Mouse (Mus musculus) embryonic facial prominence, embryonic 13.5 days (tissue): ENCODE measurements around the gene Dmbt1. TPM values are rescaled to one million over a fixed set of nuclear protein-coding genes. Genes with fewer than 3 reads are reported as not detected.
"Not testable (repeated sequence)": the region's sequence is repeated elsewhere in the genome, so short reads cannot be mapped to it uniquely, and the experiment has no call there.

Experiments
- ATAC-seq: fragments of 200-750 bp; cut with Nextera tagmentation; 2 replicates; pipeline ENCODE4 v1.8.0; 2017; ENCODE audit warnings: low read depth; ENCODE audit not compliant: insufficient number of reproducible peaks, insufficient read depth, low FRiP score, low TSS enrichment
- H3K27ac ChIP-seq: fragments of 300-500 bp; sonication (generic); 2 replicates; pipeline ENCODE4 v1.5.1; 2015; ENCODE audit warnings: moderate library complexity, mild to moderate bottlenecking, inconsistent platforms
- H3K27me3 ChIP-seq: fragments of 300-500 bp; sonication (generic); 2 replicates; pipeline ENCODE4 v1.6.1; 2015; ENCODE audit warnings: mild to moderate bottlenecking, inconsistent platforms
- H3K36me3 ChIP-seq: fragments of 300-500 bp; sonication (generic); 2 replicates; pipeline ENCODE4 v1.6.1; 2015; ENCODE audit warnings: mild to moderate bottlenecking, inconsistent platforms
- H3K4me1 ChIP-seq: fragments of 300-500 bp; sonication (generic); 2 replicates; pipeline ENCODE4 v1.6.1; 2015; ENCODE audit warnings: inconsistent platforms
- H3K4me2 ChIP-seq: fragments of 300-500 bp; sonication (generic); 2 replicates; pipeline ENCODE4 v1.6.1; 2015; ENCODE audit warnings: moderate library complexity, mild to moderate bottlenecking, inconsistent platforms
- H3K4me3 ChIP-seq: fragments of 300-500 bp; sonication (generic); 2 replicates; pipeline ENCODE4 v1.5.1; 2015; ENCODE audit warnings: mild to moderate bottlenecking, inconsistent platforms
- H3K9ac ChIP-seq: fragments of 300-500 bp; sonication (generic); 2 replicates; pipeline ENCODE4 v1.6.1; 2015; ENCODE audit warnings: mild to moderate bottlenecking, inconsistent platforms
- H3K9me3 ChIP-seq: fragments of 300-500 bp; sonication (generic); 2 replicates; pipeline ENCODE4 v1.6.1; 2016; ENCODE audit warnings: inconsistent platforms
- WGBS: fragments of 180-500 bp; shearing (Covaris S2); methylation state at CpG from one replicate; pipeline ENCODE4 v1.1.7; 2015; ENCODE audit warnings: mixed read lengths; 5-methylcytosine and 5-hydroxymethylcytosine counted together
- polyA plus RNA-seq: library from polyadenylated mRNA; unstranded; fragments of >200 nt; fragmentation: Nextera tagmentation; extraction: Ambion mirVana; gene quantifications from 2 replicates; pipeline ENCODE4 v1.2.1, GENCODE M21; 2015

The Dmbt1 gene
- polyA plus RNA-seq, 1 experiment from 2014 or later: not detected

GRCm38 (mm10) chr7:131054808-131055370, 23.0 kb downstream of the Dmbt1 start:
- Histone ChIP-seq H3K4me2 (no peak overlapping the region), H3K9ac (no peak overlapping the region), H3K27ac (no peak overlapping the region), H3K36me3 (no peaks in the 10 kb centered on the region), H3K4me1 (no peaks in the 10 kb centered on the region), H3K4me3 (no peak overlapping the region), H3K27me3 (no peaks in the 10 kb centered on the region), H3K9me3 (no peaks in the 10 kb centered on the region)
- ATAC-seq: no peak

GRCm38 (mm10) chr7:131057918-131058317, 26.1 kb downstream of the Dmbt1 start:
- H3K9me3 ChIP-seq, H3K27me3 ChIP-seq, H3K9ac ChIP-seq, H3K4me2 ChIP-seq, H3K36me3 ChIP-seq, H3K27ac ChIP-seq, H3K4me3 ChIP-seq, H3K4me1 ChIP-seq, ATAC-seq: not testable (repeated sequence)
- WGBS: 80% methylated on average over 9 of the region's 9 CpGs

GRCm38 (mm10) chr7:131059808-131060207, 28.0 kb downstream of the Dmbt1 start:
- not testable (repeated sequence) for H3K27ac ChIP-seq, H3K4me2 ChIP-seq, H3K27me3 ChIP-seq, H3K9ac ChIP-seq, H3K36me3 ChIP-seq, H3K9me3 ChIP-seq, ATAC-seq, H3K4me1 ChIP-seq, H3K4me3 ChIP-seq
- WGBS: 68% methylated on average over 2 of the region's 2 CpGs

GRCm38 (mm10) chr7:131062541-131062940, 30.7 kb downstream of the Dmbt1 start:
- Histone ChIP-seq H3K4me3 (no peak overlapping the region), H3K4me1 (no peaks in the 10 kb centered on the region), H3K36me3 (no peaks in the 10 kb centered on the region), H3K9ac (no peak overlapping the region), H3K9me3 (no peaks in the 10 kb centered on the region), H3K4me2 (no peak overlapping the region), H3K27ac (no peak overlapping the region), H3K27me3 (no peaks in the 10 kb centered on the region)
- 87% methylated on average over 2 of the region's 2 CpGs for WGBS
- no peak for ATAC-seq

- 3% methylated on average over 1 of the region's 1 CpGs for WGBS
These were observed 36.3 kb downstream of the Dmbt1 start for GRCm38 (mm10) chr7:131068191-131068590.

GRCm38 (mm10) chr7:131073476-131073875, 41.6 kb downstream of the Dmbt1 start:
- H3K4me3 ChIP-seq, H3K9me3 ChIP-seq, H3K4me1 ChIP-seq, H3K4me2 ChIP-seq, H3K36me3 ChIP-seq, H3K27ac ChIP-seq, H3K9ac ChIP-seq, H3K27me3 ChIP-seq, ATAC-seq: not testable (repeated sequence)
- WGBS: 89% methylated on average over 3 of the region's 3 CpGs

More at GRCm38 (mm10) chr7:131068191-131068590, 36.3 kb downstream of the Dmbt1 start:
- not testable (repeated sequence) for H3K27me3 ChIP-seq, H3K27ac ChIP-seq, H3K9ac ChIP-seq, H3K36me3 ChIP-seq, H3K4me1 ChIP-seq, H3K4me3 ChIP-seq, H3K4me2 ChIP-seq, H3K9me3 ChIP-seq, ATAC-seq

GRCm38 (mm10) chr7:131074098-131074497, 42.2 kb downstream of the Dmbt1 start:
- not testable (repeated sequence) for H3K27ac ChIP-seq, H3K27me3 ChIP-seq, H3K4me3 ChIP-seq, H3K4me2 ChIP-seq, H3K9ac ChIP-seq, H3K4me1 ChIP-seq, ATAC-seq, H3K9me3 ChIP-seq, H3K36me3 ChIP-seq
- 80% methylated on average over 6 of the region's 6 CpGs for WGBS

GRCm38 (mm10) chr7:131075956-131076355, 44.1 kb downstream of the Dmbt1 start:
- H3K9ac ChIP-seq: no peak overlapping the region
- 2% methylated on average over 1 of the region's 1 CpGs for WGBS
- H3K27me3 ChIP-seq: no peaks in the 10 kb centered on the region

GRCm38 (mm10) chr7:131082403-131082802, 50.5 kb downstream of the Dmbt1 start:
- WGBS: 80% methylated on average over 9 of the region's 9 CpGs
- H3K9me3 ChIP-seq, H3K27ac ChIP-seq, H3K4me1 ChIP-seq, H3K27me3 ChIP-seq, H3K9ac ChIP-seq, H3K36me3 ChIP-seq, ATAC-seq, H3K4me2 ChIP-seq, H3K4me3 ChIP-seq: not testable (repeated sequence)

More at GRCm38 (mm10) chr7:131075956-131076355, 44.1 kb downstream of the Dmbt1 start:
- H3K4me1 ChIP-seq: no peaks in the 10 kb centered on the region
- no peaks in the 10 kb centered on the region for H3K36me3 ChIP-seq
- no peak for ATAC-seq
- no peak overlapping the region for H3K4me3 ChIP-seq
- H3K27ac ChIP-seq: no peak overlapping the region
- H3K4me2 ChIP-seq: no peak overlapping the region
- H3K9me3 ChIP-seq: no peaks in the 10 kb centered on the region

GRCm38 (mm10) chr7:131112486-131112885, 80.6 kb downstream of the Dmbt1 start:
- no peaks in the 10 kb centered on the region for H3K9me3 ChIP-seq
- no peak overlapping the region for H3K9ac ChIP-seq
- no peaks in the 10 kb centered on the region for H3K36me3 ChIP-seq
- no peak overlapping the region for H3K4me3 ChIP-seq
- 33% methylated on average over 3 of the region's 3 CpGs for WGBS
- no peak overlapping the region for H3K27ac ChIP-seq
- H3K4me2 ChIP-seq: no peak overlapping the region
- no peaks in the 10 kb centered on the region for H3K4me1 ChIP-seq
- H3K27me3 ChIP-seq: no peaks in the 10 kb centered on the region
- no peak for ATAC-seq

GRCm38 (mm10) chr7:131113676-131114075, 81.8 kb downstream of the Dmbt1 start:
- Histone ChIP-seq H3K4me1 (no peaks in the 10 kb centered on the region), H3K36me3 (no peaks in the 10 kb centered on the region), H3K9me3 (no peaks in the 10 kb centered on the region), H3K27me3 (no peaks in the 10 kb centered on the region), H3K27ac (no peak overlapping the region), H3K4me3 (no peak overlapping the region), H3K4me2 (no peak overlapping the region), H3K9ac (no peak overlapping the region)
- WGBS: 71% methylated on average over 6 of the region's 6 CpGs
- no peak for ATAC-seq

- Histone ChIP-seq H3K27me3 (no peaks in the 10 kb centered on the region), H3K4me2 (no peak overlapping the region), H3K9me3 (no peaks in the 10 kb centered on the region), H3K4me3 (no peak overlapping the region), H3K27ac (no peak overlapping the region), H3K4me1 (no peaks in the 10 kb centered on the region), H3K36me3 (no peaks in the 10 kb centered on the region), H3K9ac (no peak overlapping the region)
- ATAC-seq: no peak
- WGBS: 82% methylated on average over 2 of the region's 2 CpGs
These were observed 82.6 kb downstream of the Dmbt1 start for GRCm38 (mm10) chr7:131114434-131114833.
